Mouse (Mus musculus): Measurements from ENCODE around the gene Ubl3. TPM values are rescaled to one million over a fixed set of nuclear protein-coding genes. Genes with fewer than 3 reads are reported as not detected.

Ubl3 gene
- total RNA-seq (2021) = 100 to 1,000 TPM; 126 to 140 TPM
- long read RNA-seq, transcript Ubl3-204 (6 exons, 2,064 nt) = minor isoform, 22 of 173 reads
- long read RNA-seq, transcript Ubl3-201 (5 exons, 2,537 nt) = major isoform, 138 of 173 reads
- long read RNA-seq, partial matches to known transcripts = 1 of 173 reads
- long read RNA-seq, other reads (novel, unspliced or antisense) = 12 of 173 reads

DNA sequence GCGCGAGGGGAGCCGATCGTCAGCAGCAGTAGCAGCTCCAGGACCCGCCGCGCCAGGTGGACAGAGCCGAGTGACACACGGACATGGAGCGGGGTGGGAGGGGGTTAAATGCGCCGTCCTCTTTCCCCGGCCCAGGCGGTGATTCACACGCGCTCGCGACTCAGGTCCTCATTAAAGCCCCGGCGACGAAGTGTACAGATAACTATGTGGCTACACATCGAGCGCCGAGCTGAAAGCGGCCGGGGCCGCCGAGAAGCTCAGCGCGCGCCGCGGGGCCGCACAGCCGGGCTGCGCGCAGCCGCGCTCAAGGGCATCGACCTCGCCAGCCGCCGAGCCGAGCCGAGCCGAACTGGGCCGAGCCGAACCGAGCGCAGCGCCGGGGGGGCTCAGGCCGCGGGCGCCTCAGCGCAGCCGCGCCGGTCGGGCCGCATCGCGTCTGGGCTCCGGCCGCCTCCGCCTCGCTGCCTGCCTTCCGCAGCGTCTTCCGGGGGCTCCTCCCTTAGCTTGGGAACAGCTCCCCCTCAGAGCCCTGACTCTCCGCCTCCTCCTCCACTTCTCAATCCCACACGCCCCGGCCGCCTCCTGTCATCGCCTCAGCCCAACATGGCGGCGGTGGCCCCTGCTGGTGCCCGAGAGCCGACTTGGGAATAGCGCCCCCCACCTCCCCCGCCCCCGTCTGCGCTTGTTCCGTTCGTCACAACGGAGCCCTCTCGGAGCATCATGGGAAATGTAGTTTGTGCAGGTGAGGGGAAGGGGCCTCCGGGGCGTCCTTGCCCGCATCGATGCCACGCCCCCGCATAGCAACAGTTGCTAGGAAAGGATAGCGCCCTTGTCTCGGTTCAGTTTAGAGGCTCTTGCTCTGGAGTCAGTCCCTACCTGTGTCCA lies at the start of gene Ubl3:
Gene Ubl3, minus strand, starts transcription at position 603 of the 885 bp plus-strand sequence.
- DNase-seq (ENCODE audit: low spot score in 2 of 2) = peak; percentile 88 to 90

DNA sequence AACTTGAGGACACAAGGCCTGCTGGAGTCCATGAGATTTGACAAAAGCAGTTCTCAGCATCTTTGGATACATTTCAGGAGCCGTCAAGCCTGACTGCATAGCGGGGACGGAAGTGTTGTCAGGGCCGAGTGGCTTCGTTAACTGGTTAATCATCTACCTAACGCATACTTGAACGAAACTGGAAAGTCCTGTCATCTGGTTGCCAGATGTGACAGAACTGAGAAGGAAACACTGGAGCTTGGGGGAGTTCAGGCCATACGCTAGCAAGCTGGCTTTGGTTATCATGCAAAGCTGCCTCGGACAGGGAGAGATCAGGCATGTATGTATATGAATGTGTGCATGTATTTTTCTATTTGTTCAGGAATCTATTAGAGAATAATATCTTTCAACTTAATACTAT lies 45.8 kb upstream of the Ubl3 start:
- DNase-seq (ENCODE audit: low spot score in 2 of 2) = no peak

DNA sequence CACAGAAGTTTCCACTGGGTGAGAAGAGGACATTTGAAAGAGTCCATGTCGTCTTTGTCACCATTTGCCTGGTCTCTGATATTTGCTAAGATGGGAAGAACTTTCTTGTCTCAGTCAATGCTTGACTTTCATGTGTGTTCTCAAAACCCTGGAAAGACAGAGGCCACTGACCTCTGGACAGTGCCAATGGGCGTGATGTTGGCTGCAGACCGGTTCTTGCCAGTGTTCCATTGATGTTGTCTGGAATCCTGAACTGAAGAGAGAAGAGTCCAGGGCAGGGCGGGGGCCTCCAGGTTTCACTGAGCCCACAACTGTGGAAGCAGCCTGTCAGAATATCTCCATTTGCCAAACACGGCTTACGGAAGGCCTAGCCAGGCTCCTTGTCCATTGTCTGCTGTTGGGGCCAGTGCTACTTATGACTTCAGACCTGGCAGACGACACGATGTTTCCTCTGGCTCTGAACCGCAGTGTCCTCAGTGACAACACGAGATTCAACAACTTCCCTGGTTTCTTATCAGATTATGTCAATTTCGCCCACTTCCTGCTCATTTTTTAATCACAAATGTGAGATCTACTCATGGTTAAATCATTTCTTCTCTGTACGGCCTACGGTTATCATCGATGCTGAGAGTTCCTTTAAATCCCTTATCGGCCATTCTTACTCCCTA lies 43.6 kb upstream of the Ubl3 start:
- DNase-seq (ENCODE audit: low spot score in 2 of 2) = no peak

DNA sequence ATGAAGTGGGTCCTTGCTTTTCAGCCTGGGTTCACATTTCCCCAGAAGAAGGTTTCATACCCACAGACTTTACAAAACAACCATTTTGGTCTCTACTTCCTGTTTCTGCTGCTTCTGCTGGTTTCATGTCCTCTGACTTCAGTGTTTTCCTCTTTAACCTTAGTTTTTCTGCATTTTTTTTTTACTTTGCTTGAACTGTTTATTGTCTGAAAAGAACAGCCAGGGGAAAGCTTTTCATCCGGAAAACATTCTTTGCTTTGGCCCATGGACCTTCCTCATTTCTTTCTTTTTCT lies 42.8 kb upstream of the Ubl3 start:
- no peak for DNase-seq (ENCODE audit: low spot score in 2 of 2)

DNA sequence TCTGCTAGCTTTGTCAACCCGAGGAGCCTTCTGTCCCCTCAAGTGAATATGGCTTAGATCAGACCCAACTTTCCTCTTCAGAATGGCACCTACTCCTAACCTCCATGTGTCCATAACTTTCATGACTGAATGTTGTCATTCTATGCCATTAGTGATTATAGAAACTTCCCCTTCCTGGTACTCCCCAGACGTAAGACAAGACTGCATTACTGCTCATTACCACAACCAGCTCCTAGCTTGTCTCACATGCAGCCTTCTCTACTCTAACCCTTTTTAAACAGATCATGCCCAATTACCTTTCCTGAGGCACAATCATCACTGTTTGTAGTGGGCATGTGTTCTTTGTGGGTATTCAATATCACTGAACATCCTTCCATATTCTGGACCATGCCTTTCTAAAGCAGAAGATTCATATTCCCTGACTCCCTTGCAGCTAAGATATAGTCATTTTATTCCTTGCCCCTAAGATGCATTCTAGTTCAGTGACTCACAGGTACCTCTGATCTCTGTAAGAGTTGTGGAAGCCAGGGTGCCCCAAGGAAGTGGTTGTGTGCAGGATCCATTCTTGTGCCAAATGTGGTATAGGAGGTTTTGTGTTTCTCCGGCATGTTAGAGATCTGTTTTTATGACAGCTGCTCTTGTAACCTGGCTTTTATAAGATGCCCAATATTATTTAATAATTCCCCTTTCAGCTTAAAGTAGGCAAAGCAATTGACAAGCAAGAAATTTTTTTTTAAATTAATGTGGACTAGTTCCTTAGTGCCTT lies 42.3 kb upstream of the Ubl3 start:
- no peak for DNase-seq (ENCODE audit: low spot score in 2 of 2)

DNA sequence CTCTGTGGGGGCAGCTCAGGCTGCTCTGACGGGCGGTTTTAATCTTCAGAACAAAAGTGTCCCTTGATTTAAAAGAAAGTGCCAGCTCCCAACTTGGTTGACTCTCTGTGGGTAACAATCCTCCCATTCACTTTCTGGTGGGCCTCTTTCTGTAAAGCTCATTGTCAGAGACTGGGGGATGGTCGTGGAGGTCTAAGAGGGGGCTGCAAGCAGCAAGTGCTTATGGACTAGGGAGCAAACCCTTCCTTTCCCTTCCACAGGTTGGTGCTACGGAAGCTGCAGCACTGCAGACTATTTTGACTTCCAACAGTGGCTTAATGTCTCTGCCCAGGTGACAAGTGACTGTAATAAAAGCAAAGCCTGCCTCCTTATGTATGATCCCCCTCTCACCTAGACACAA lies 41.0 kb upstream of the Ubl3 start:
- DNase-seq (ENCODE audit: low spot score in 2 of 2) = no peak

DNA sequence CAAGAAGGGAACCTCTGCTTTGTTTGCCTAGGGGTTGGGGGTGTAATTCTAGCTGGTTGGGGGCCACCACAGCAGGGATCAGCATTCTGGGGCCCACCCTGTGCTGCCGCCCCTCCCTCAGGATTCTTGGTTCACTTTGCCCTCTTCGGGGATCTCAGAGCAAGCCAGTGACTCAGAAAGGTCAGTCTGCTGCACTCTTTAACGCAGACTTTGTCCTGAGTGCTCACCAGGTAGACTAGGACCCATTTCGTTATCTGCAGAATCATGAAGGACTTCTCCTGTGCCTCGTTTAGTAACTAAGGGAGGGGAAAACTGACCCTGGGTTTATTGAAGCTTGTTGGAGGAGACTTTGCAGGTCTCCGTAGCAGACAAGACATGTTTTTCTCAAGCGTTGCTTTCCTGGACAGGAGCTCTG lies 38.9 kb upstream of the Ubl3 start:
- DNase-seq (ENCODE audit: low spot score in 2 of 2) = no peak

DNA sequence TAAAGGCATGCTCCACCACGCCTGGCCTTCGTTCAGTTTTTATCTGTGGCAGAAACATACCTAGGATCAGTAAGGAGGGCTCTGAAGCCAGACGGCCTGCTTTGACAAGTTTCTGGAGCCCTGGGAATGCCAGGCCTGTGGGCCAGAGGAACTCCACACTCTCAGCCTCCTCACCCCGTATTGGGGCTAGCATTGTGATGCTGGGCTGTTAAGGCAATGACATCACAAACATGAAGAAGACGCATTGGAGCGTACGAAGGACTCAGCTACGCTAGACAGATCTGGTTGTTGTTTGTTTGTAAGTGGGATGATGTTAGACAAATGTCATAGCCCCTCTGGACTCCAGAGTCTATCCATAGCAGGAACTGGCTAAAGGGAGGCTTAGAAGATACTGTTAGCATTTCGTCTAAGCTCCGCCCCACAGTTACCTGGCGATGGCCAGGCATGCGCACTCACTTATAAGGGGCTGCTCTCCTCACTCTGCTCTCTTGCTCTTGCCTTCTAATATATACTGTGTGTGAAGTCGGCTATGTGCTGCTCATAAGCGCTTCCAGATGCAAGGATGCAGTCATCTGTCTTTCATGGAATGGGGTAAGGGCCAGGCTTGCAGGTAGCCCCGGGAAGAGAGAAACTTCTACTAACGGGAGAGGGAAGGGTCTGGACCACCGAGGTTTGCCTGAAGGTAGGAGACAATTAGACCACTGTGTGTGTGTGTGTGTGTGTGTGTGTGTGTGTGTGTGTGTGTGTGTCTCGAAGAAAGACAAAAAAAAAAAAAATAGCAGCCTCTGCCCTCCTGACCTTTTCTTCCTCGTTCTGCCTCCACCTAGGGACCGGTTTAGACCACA lies 38.2 kb upstream of the Ubl3 start:
- no peak for DNase-seq (ENCODE audit: low spot score in 2 of 2)

DNA sequence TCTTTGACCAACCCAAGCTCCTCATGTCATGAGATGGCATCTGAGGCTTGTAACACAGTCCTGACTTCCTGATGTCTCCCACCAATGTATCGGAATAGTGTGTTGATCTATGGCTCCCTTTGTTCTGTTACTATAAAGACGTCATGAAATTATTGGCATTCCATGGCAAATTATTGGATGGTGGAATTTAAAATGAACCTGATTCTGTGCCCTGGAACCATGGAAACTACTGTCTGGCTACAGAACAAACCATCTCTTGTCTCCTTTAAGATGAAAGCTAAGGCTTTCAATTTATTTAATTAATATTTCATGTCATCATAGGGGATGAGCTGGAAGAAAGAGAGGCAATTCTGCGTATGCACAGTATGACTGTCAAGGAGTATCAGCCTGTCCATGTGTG lies 36.4 kb upstream of the Ubl3 start:
- DNase-seq (ENCODE audit: low spot score in 2 of 2) = no peak

DNA sequence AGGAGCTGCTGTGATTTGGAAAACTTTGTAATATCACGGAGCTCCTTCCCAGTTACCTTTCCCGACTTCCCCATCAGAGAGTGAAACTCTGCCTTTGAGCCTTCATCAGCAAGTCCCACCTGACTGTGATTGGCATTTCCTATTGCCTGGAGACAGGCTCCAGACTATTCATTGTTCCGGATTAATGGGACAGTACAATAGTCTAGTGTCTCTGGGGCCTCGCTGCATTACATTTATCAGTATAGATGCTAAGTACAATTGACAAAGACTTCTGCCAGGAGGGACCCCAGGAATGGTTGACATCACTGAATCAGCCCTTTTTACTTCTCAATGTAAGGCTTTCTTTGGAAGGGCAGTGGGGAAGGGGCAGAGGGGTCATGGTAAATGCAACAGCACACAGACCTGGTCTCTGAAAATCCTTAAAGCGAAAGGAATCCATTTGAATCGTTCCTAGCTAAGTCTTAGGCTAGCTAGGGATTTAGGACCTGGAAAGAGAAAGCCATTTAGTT lies 35.6 kb upstream of the Ubl3 start:
- no peak for DNase-seq (ENCODE audit: low spot score in 2 of 2)

DNA sequence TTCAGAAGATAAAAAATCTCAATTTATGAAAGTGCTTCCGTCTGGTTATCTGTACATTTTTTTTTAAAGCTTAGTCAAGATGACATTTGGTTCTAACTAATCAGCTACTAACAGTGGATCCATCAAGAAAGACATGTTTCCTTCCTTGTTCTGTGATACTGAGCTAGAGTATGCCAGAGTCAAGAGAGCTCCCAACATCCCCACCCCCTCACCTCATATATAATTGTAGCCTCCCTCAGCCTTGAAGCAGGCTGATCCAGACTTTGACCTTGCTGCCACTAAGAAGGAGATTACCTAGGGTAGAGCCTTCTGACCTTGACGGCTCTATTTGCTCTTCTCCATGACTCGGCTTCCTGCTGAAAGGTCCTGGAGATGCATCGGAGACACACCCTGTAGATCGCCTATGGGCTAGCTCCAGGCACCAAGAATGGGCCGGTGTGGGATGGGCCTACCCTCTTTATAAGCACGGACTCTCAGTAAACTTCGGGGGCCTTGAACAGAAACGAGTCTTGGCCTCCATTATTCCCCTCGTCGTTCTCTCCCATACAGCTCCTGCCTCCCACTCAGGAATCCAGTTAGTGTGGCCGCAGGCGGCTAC lies 27.9 kb upstream of the Ubl3 start:
- no peak for DNase-seq (ENCODE audit: low spot score in 2 of 2)

DNA sequence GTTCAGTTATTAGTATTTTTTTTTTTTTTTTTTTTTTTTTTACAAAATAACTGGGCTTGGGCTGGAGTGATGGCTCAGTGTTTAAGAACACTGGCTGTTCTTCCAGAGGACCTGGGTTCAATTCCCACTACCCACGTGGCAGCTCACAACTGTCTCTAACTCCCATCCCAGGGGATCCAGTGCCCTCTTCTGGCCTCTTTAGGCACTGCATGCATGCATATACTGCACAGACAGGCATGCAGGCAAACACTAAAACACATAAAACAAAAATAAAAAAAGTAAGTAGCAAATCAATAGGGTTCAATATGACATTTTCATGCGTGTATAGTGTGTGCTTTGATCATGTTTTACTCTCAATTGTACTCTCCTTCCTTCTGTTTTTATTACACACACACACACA lies 26.6 kb upstream of the Ubl3 start:
- DNase-seq (ENCODE audit: low spot score in 2 of 2) = no peak

DNA sequence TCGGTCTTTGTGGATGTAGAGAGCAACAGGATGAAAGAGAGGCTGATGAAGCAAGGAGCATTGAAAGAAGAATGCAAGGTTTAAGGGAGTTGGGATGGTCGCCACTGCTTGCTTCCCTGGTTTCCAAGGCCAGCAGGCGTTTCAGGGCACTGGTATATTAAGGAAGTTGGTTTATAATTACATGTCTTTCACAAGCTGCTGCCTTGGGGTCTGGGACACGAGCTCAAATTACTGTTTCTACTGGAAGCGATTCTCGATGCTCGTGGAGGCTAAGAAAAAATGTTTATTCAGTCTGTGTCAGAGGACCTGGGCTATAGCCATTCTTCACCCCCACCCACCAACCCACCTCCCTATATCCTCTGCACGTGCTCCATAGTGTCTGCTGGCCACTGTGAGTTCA lies 25.8 kb upstream of the Ubl3 start:
- no peak for DNase-seq (ENCODE audit: low spot score in 2 of 2)

DNA sequence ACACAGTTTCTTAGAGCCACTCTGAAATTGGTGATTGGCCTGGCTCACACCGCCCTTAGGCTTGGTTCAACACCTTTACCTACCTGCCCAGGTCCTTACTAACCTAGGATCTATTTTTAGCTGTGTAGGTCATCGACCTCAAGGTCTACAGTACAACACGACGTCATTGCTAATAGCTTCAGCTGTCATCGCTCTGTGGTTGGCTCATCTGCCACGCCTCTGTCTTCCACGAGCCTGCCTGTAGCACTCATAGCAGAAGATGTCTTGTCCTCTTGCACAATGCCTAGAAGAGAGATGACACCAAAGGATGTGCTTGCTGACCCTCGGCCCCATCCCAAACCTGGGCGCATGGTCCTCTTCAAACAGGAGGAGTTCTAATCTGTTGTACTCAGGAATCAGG lies 24.7 kb upstream of the Ubl3 start:
- no peak for DNase-seq (ENCODE audit: low spot score in 2 of 2)

DNA sequence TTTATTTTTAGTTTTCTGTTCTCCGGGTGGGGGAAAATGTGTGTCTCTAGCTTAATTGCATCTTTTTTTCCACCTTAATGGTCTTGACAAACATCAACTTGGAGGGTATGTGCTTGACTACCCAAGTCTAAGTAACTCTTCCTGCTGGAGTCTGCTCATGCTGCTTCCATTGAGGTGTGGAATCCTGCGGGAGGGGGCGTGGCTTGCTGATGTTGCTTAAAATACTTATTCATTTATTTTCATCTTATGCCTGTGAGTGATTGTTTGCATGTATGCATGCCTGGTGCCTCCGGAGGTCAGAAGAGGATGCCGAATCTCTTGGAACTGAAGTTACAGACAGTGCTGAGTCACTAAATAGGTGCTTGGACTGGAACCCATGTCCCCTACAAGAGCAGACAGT lies 22.6 kb upstream of the Ubl3 start:
- DNase-seq (ENCODE audit: low spot score in 2 of 2) = no peak

DNA sequence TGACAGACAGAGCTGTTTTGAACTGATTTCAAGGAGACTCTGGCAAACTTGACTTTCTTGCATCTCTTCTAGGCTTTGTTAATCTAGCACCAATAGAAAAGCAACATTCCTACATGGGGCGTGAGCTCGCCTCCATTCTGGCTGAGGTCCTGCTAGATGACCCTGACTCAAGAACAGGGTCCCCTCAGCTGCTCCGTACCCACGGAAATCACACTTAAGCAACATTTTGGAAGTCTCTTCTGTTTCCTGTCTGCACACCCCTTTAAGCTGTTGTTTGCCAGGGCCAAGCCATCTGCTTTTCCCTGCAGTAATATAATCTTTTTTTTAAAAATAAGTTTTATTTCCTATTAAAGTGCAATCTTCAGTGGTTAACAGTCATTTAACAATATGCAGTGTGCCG lies 20.1 kb upstream of the Ubl3 start:
- DNase-seq (ENCODE audit: low spot score in 2 of 2) = no peak

DNA sequence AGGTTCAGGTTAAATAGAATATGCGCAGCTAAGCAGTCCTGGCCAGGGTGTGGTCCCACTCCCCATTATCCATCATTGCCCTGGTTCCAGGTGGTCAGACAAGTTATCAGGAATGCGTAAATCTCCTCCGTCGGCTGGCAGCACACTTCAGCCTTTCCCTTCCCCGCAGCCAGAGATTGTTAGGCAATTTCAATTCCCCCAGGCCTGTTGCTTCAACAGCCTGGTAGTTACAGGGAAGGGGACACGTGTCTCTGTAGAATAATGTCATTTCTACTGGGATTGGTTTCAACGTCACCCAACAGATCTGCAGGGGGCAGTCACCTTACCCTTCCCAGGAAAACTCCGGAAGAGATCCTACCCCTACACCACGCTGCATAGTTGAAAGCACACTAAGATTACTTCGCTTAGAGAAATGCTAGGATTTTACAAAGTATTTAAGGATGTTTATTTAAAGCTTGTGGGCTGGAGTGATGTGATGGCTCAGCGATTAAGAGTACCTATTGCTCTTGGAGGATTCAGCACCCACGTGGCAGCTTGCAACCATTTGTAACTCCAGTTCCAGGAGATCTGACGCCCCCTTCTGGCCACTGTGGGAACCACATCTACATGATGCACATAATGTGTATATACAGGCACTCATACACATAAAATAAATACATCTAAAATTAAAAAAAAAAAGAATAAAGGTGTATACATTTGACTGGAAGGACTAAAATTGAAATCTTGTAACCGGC lies 18.1 kb upstream of the Ubl3 start:
- no peak for DNase-seq (ENCODE audit: low spot score in 2 of 2)

DNA sequence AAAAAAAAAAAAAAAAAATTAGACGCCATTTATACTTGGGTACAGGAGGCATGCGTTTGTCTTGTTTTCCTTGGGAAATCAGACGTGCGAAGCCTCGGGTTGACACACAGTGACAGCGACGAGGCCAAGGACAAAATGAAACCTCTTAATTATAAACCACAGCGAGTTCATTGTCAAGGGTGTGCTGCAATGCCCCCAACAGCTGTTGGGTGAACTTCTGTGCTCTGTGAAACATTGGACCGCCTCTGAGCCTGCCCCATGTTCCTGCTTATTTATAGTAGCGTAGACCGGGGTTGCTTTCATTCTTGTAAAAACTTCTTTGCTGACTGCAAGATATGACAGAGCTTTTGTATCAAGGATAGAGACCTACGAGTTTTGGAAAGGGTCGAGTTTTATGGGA lies 16.9 kb upstream of the Ubl3 start:
- no peak for DNase-seq (ENCODE audit: low spot score in 2 of 2)

DNA sequence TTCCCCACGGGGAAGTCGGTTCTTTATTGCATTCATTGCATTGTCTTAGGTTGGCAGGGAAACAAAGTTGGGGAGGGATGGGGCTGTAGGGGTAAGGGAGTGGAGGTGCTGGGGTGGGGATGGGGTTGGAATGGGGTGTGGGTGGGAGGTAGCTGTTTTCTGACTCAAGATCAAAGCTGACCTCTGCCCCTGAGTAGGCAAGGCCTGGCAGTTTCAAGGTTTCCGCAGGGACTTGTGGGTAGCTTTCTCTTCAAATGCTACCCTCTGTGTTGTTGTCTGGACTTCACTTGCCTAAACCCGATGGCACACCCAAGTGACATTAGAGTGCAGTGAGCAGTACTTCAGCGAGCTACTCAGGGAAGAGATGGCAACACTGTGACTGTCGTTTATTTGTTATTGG lies 13.0 kb upstream of the Ubl3 start:
- DNase-seq (ENCODE audit: low spot score in 2 of 2) = no peak

DNA sequence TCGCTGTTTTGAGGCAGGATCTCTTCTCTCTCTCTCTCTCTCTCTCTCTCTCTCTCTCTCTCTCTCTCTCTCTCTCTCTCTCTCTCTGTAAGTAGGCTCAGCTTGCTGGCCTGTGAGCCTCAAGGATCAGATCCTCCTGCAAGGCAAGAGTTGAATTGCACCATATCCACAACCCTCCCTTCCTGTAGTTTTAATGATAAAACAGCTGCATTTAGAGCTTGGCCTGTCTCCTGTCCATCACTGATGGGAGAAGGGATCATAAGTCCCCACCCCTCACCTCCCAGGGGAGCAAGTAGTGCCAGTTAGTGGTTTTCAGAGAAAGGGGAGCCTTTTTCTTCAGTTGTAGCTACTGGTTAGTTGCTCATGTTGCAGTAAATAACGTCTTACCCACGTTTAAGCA lies 11.5 kb upstream of the Ubl3 start:
- no peak for DNase-seq (ENCODE audit: low spot score in 2 of 2)
